Mouse (Mus musculus) liver, postnatal 0 days (tissue): ENCODE data around the gene Wdr19.

Experiments used
- CTCF ChIP-seq: sonication (generic); IDR thresholded peaks from 2 replicates; pipeline ENCODE4 v1.5.1; 2016; ENCODE audit warnings: antibody characterized with exemption, low read depth
- EP300 ChIP-seq: IDR thresholded peaks from 2 replicates; pipeline ENCODE4 v1.6.1; 2016; ENCODE audit warnings: antibody characterized with exemption, low read depth, mild to moderate bottlenecking

DNA sequence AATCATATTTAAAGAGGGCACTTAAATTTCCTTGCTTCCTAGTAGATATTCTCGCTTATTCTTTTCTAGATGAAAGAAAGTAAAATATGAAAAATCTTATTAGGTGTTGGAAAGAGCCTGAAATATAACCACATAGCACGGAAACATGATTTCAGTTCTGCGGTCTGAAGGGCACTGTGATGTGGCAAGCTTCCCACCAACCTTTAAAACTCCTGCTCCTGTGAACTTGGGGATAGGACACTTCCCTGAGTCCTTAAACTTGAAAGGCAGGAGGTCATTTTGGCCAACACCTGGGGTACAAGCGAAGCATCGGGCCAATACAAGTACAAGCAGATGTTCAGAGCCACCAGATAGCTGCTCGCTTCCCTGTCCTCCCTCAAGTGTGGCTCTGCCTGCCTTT is 49.8 kb upstream of the Wdr19 start:
- TF ChIP-seq CTCF, result no peak
- no peak for TF ChIP-seq EP300
